Mouse (Mus musculus): ENCODE data around the gene Znfx1.

DNA sequence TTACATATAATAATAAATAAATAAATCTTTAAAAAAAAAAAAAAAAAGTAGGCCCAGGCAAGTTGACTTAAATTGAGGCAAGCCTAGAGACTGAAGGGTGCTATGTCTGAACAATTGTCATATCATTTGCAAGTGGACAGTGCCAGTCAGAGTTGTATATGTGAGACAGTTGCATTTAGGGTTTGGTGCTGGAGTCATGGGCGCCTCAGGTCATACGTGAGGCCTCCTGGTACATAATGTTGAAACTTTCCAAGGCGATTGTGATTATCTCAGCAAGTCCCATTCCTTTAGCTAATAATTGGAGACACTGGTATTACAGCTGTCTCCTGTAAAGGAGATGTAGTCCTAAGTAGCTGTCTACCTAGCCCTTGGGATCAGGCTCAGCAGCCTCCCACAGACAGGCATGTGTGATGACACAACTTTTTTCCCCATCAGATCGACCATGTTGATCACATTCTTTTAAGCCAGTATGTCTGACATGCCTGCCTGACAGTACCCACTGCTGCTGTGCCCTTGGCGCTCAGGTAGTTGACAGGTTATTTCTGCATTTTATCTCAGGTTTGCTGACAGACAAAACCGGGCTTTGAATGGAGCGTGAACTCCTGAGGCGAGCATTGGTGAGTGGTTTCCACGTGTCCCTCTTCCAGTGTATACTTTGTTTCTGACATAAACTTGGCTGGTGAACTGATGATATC lies 1.9 kb upstream of the Znfx1 start:
- TF ChIP-seq POLR2A (IDR thresholded peaks at IDR 0.05; ENCODE audit: low read depth, low read length) = no peak
- no peak for TF ChIP-seq CTCF (IDR thresholded peaks at IDR 0.05; ENCODE audit: extremely low read depth, insufficient read depth, insufficient read length, insufficient replicate concordance)
